Mouse (Mus musculus) embryo, embryonic 10 days (tissue): ENCODE data around the gene Bet1.

Source experiments
- DNase-seq: peaks from one replicate; pipeline ENCODE4 v3.0.0-alpha.2; 2015; ENCODE audit warnings: low spot score

The Bet1 gene

GRCm38 (mm10) chr6:4086663-4087454 lies at the start of gene Bet1:
Gene Bet1 (minus strand): TSS chr6:4086972.
- DNase-seq = peak; percentile 99

DNA sequence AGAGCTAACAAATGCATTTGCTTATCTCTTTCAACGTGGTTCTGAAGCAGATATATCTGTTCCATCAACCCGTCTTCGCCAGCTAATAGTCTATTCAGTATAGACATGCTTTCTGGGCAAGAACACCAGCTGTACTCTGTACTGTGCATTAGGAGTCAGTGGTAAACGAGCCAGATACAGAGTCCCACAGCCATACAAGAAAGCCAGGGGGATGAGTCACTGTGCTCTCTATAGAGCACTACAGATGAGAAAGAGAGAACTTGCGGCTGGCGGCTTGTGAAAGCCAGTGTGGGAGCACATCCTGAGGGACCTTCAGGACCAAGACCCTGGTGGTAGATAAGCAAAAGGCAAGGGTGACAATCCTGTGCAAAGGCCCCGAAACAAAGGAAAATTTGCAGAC lies 45.5 kb upstream of the Bet1 start:
- DNase-seq = no peak

GRCm38 (mm10) chr6:4131149-4131548 lies 44.4 kb upstream of the Bet1 start:
- DNase-seq = no peak

DNA sequence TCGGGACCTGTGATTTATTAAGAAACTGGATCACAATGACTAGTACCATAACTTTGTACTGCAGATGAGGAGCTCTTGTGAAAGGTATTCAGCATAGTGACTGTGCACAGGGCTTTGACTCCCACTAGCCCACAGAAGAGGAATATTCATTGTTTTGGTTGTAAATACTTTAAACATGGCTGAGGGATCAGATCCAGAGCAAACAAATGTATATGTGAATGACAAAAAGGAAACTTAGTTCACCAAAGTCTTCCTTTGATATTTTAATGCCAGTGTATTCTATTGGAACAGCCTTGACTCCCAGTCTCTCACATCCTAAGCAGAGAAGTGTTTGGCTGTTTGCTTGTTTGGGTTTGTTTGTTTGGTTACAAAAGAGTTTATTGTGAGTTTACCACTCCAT lies 31.8 kb upstream of the Bet1 start:
- no peak for DNase-seq

DNA sequence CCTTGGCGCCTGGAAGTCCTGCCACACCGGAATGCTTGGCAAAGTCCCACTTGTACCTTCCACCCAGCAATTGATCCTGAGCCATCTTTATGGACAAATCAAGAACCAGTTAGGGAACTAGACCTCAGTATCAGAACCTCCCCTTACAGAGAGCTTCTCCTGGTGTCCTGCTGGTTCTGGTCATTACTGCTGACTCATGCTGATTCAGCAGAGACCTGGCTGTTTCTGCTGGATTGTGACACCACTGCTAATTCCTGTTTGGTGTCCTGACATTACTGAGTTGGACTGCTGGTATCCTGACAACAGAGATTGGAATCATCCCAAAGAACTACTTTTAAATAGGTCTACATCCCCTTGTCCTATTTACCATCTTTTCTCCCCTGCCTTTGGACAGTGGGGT lies 3.7 kb upstream of the Bet1 start:
- no peak for DNase-seq

GRCm38 (mm10) chr6:4072281-4072680 lies 14.5 kb downstream of the Bet1 start:
- DNase-seq = no peak

- DNase-seq = no peak
These were observed 17.1 kb downstream of the Bet1 start for GRCm38 (mm10) chr6:4069714-4070113.

- no peak for DNase-seq
These were observed 32.4 kb downstream of the Bet1 start for GRCm38 (mm10) chr6:4054387-4054786.

GRCm38 (mm10) chr6:4052843-4053242 lies 33.9 kb downstream of the Bet1 start:
- no peak for DNase-seq

DNA sequence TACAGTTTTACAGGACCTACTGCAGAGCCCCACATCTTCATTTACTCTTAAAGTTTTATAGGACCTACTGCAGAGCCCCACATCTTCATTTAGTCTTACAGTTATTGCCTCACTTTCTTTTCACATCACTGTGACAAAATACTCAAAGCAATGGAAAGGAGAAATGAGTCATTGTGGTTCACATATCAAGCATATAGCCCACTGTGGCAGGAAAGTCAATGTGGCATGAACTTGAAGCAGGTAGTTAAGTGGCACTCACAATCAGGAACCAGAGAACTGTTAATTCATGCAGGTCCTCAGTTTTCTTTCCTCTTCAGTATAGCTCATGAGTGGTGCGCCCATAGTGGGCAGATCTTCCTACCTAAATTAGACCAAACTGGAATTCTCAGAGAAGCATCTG lies 39.6 kb downstream of the Bet1 start:
- no peak for DNase-seq

DNA sequence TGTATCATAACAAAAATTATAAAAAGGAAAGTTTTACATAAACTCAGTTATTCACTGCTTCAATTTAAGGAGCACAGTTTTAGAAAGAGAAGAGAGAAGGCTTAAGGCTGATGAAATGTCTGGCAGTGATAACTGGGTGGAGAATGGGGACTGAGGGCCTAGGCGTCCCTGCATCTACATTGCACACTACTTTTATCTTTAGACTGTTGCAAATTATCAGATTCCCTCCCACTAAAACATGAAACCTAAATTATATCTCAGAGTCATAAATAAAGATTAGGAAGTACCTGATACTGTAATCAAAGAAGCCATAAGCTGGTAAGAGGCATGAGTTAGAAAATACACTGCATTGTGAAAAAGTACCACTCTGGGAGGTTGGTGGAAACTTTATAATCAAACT lies 45.0 kb downstream of the Bet1 start:
- no peak for DNase-seq

- DNase-seq = no peak
These were observed 55.8 kb downstream of the Bet1 start for GRCm38 (mm10) chr6:4030956-4031355.
